Mouse (Mus musculus) megakaryocyte, adult 5-6 weeks (primary cell): ENCODE data around the gene Rbfox2. TPM values are rescaled to one million over a fixed set of nuclear protein-coding genes. Genes with fewer than 3 reads are reported as not detected.

ENCODE experiments used
- ATAC-seq: 2 replicates; pipeline ENCODE4 v1.8.0; 2016; ENCODE audit warnings: mild to moderate bottlenecking, inconsistent platforms; ENCODE audit not compliant: poor library complexity, severe bottlenecking
- total RNA-seq, 2 experiments: library from RNA; stranded (forward) in 1 of 2; stranded (reverse) in 1 of 2; fragments of 153-499, 151-499 nt in 1 of 2; fragments of 221-1000, 200-1000 nt in 1 of 2; gene quantifications; 2 replicates each; pipeline versions ENCODE4 v1.2.3 to v1.2.4; 2015 to 2017

The Rbfox2 gene
- total RNA-seq, 2 experiments from 2014 or later, result 0.13 to 0.51 TPM

GRCm38 (mm10) chr15:77332272-77332991, 25.6 kb upstream of the Rbfox2 start:
- no peak for ATAC-seq

- ATAC-seq, result no peak
Observed at GRCm38 (mm10) chr15:77331444-77331843, 24.6 kb upstream of the Rbfox2 start.

GRCm38 (mm10) chr15:77329681-77330180, 22.9 kb upstream of the Rbfox2 start:
- no peak for ATAC-seq

GRCm38 (mm10) chr15:77326361-77326760, 19.6 kb upstream of the Rbfox2 start:
- ATAC-seq, result no peak

- no peak for ATAC-seq
Observed at GRCm38 (mm10) chr15:77324426-77324825, 17.6 kb upstream of the Rbfox2 start.

GRCm38 (mm10) chr15:77323226-77323625, 16.4 kb upstream of the Rbfox2 start:
- no peak for ATAC-seq

- no peak for ATAC-seq
Observed at GRCm38 (mm10) chr15:77313701-77314100, 6.9 kb upstream of the Rbfox2 start.

- no peak for ATAC-seq
Observed at GRCm38 (mm10) chr15:77312796-77313195, 6.0 kb upstream of the Rbfox2 start.

GRCm38 (mm10) chr15:77307767-77308495, 1.1 kb upstream of the Rbfox2 start:
- ATAC-seq, result no peak

- no peak for ATAC-seq
Observed at GRCm38 (mm10) chr15:77305852-77306546, 805 bp downstream of the Rbfox2 start.

GRCm38 (mm10) chr15:77304960-77305359, 1.8 kb downstream of the Rbfox2 start:
- ATAC-seq, result no peak

- no peak for ATAC-seq
Observed at GRCm38 (mm10) chr15:77301122-77301521, 5.7 kb downstream of the Rbfox2 start.

- ATAC-seq, result no peak
Observed at GRCm38 (mm10) chr15:77298564-77298963, 8.2 kb downstream of the Rbfox2 start.

- ATAC-seq, result no peak
Observed at GRCm38 (mm10) chr15:77296635-77297034, 10.2 kb downstream of the Rbfox2 start.

GRCm38 (mm10) chr15:77293493-77293892, 13.3 kb downstream of the Rbfox2 start:
- ATAC-seq, result no peak

- no peak for ATAC-seq
Observed at GRCm38 (mm10) chr15:77292381-77292780, 14.4 kb downstream of the Rbfox2 start.

GRCm38 (mm10) chr15:77291471-77291870, 15.3 kb downstream of the Rbfox2 start:
- ATAC-seq, result no peak

- ATAC-seq, result no peak
Observed at GRCm38 (mm10) chr15:77290352-77290751, 16.5 kb downstream of the Rbfox2 start.

GRCm38 (mm10) chr15:77280130-77280529, 26.7 kb downstream of the Rbfox2 start:
- ATAC-seq, result no peak

- ATAC-seq, result no peak
Observed at GRCm38 (mm10) chr15:77278825-77279224, 28.0 kb downstream of the Rbfox2 start.
